Mouse (Mus musculus): ENCODE measurements around the gene Apc2. TPM values are rescaled to one million over a fixed set of nuclear protein-coding genes. Genes with fewer than 3 reads are reported as not detected.

Apc2 gene
- total and polyA plus RNA-seq, 2 experiments: 0.09 to 0.20 TPM

- peaks cover 20% of the 10 kb centered on the region for H3K4me1 ChIP-seq (ENCODE audit: control insufficient read depth, insufficient read depth, low read length)
- peaks cover 4% of the 10 kb centered on the region; the same call in 1 of the 2 replicates for H3K79me2 ChIP-seq (ENCODE audit: control insufficient read depth, insufficient read depth, low read length)
- H3K27ac ChIP-seq (replicated peaks; ENCODE audit: insufficient read depth, low read depth, low read length): peak overlapping the region; percentile 81
- H3K4me3 ChIP-seq (ENCODE audit: insufficient read depth, low read depth, low read length): no peak overlapping the region
- TF ChIP-seq POLR2A (IDR thresholded peaks at IDR 0.05; ENCODE audit: extremely low read depth, insufficient read depth, low read length) (no peak), CTCF (IDR thresholded peaks at IDR 0.05; ENCODE audit: low read depth, low read length) (no peak)
- peaks cover 41% of the 10 kb centered on the region for H3K36me3 ChIP-seq (ENCODE audit: control insufficient read depth, insufficient read depth, low read length)
- H3K9ac ChIP-seq (ENCODE audit: low read depth, low read length): no peak overlapping the region; the same call in 1 of the 2 replicates
- H3K27me3 ChIP-seq (ENCODE audit: control insufficient read depth, insufficient read depth, low read length): no peaks in the 10 kb centered on the region
- no peak for DNase-seq (ENCODE audit: extremely low read depth, low read depth, low spot score)
- 62% methylated on average over 20 of the region's 20 CpGs for WGBS
Measured at GRCm38 (mm10) chr10:80282481-80283441, 13.0 kb upstream of the Apc2 start.

DNA sequence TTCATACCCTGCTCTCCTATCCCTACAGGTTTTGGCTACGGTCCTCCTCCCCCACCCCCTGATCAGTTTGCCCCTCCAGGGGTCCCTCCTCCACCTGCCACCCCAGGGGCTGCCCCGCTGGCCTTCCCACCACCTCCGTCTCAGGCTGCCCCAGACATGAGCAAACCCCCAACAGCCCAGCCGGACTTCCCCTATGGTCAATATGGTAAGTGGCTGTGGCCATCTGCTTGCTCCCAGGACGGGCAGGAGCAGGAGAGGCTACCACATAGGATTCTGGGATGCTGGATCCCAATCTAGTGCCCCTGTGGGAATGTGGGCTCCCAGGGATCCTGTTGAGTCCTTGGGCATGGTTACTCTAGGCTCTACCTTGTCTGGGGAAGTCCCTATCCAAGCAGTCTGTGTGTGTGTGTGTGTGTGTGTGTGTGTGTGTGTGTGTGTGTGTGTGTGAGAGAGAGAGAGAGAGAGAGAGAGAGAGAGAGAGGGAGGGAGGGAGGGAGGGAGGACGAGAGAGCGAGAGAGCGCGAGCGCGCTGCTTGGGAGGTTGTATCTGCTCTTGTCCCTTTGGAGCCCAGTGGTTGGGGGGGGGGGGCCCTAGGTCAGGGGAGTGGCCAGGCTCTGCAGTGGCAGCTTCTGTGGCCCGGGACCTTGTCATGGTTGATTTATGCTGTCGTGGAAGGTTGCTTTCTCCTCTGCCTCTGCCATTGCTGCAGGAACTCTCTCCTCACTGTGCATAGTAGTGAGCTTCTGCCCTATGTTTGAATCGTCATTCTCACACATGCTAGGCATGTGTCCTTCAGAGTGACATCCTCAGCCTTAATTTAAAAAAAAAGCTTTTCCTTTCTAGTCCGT lies 10.3 kb upstream of the Apc2 start:
- Histone ChIP-seq H3K4me3 (ENCODE audit: insufficient read depth, low read depth, low read length) (no peak overlapping the region), H3K27me3 (ENCODE audit: control insufficient read depth, insufficient read depth, low read length) (no peaks in the 10 kb centered on the region), H3K27ac (replicated peaks; ENCODE audit: insufficient read depth, low read depth, low read length) (no peak overlapping the region), H3K79me2 (ENCODE audit: control insufficient read depth, insufficient read depth, low read length) (peaks cover 4% of the 10 kb centered on the region; the same call in 1 of the 2 replicates), H3K36me3 (ENCODE audit: control insufficient read depth, insufficient read depth, low read length) (peaks cover 34% of the 10 kb centered on the region), H3K4me1 (ENCODE audit: control insufficient read depth, insufficient read depth, low read length) (peaks cover 14% of the 10 kb centered on the region), H3K9ac (ENCODE audit: low read depth, low read length) (no peak overlapping the region)
- TF ChIP-seq CTCF (IDR thresholded peaks at IDR 0.05; ENCODE audit: low read depth, low read length) (no peak), POLR2A (IDR thresholded peaks at IDR 0.05; ENCODE audit: extremely low read depth, insufficient read depth, low read length) (no peak)
- 82% methylated on average over 10 of the region's 15 CpGs for WGBS
- DNase-seq (ENCODE audit: extremely low read depth, low read depth, low spot score): no peak

DNA sequence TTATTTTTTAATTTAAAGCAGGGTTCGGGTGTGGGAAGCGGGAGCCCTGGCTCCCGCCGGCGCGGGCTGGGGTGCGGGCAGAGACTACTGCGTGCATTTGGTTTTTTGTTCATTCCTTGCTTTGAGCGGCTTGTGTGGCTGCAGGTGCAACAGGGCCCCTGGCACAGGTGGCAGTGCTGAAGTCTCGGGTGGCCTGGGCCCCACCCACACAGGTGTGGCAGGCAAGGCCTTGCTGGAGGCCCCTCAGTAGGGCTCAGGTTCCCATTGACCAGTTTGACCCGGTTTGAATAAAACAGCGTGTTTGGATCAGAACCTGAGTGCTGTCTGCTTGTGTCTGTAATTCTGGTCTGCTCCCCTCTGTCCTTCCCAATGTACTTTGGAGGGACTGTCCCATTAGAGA lies 7.7 kb upstream of the Apc2 start:
- Histone ChIP-seq H3K36me3 (ENCODE audit: control insufficient read depth, insufficient read depth, low read length) (peaks cover 32% of the 10 kb centered on the region), H3K4me1 (ENCODE audit: control insufficient read depth, insufficient read depth, low read length) (peaks cover 1% of the 10 kb centered on the region), H3K4me3 (ENCODE audit: insufficient read depth, low read depth, low read length) (no peak overlapping the region), H3K79me2 (ENCODE audit: control insufficient read depth, insufficient read depth, low read length) (peaks cover 6% of the 10 kb centered on the region; the same call in 1 of the 2 replicates), H3K27me3 (ENCODE audit: control insufficient read depth, insufficient read depth, low read length) (no peaks in the 10 kb centered on the region), H3K27ac (replicated peaks; ENCODE audit: insufficient read depth, low read depth, low read length) (no peak overlapping the region), H3K9ac (ENCODE audit: low read depth, low read length) (no peak overlapping the region)
- 94% methylated on average over 12 of the region's 12 CpGs for WGBS
- TF ChIP-seq CTCF (IDR thresholded peaks at IDR 0.05; ENCODE audit: low read depth, low read length) (no peak), POLR2A (IDR thresholded peaks at IDR 0.05; ENCODE audit: extremely low read depth, insufficient read depth, low read length) (no peak)
- DNase-seq (ENCODE audit: extremely low read depth, low read depth, low spot score): no peak

DNA sequence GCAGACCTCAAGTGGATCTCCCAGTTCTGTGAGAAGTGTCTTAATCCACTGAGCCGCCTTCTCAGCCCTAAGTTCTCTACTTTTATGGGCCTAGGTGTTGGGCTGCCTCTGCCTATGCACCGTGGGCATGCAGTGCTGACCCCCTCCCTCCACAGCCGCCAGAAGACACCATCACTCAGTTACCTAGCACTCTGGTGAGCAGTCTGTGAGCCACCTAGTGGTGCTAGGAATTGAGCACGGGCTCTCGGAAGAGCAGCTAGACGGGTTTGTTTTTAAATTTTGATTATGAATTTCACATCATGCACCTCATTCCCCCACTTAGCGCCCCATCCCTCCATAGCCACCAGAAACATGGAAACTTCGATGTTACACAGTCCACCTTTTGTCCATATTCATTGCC lies 7.1 kb upstream of the Apc2 start:
- H3K27me3 ChIP-seq (ENCODE audit: control insufficient read depth, insufficient read depth, low read length): no peaks in the 10 kb centered on the region
- H3K4me1 ChIP-seq (ENCODE audit: control insufficient read depth, insufficient read depth, low read length): peaks cover 4% of the 10 kb centered on the region; the same call in 1 of the 2 replicates
- no peak for DNase-seq (ENCODE audit: extremely low read depth, low read depth, low spot score)
- WGBS: 82% methylated on average over 8 of the region's 8 CpGs
- H3K27ac ChIP-seq (replicated peaks; ENCODE audit: insufficient read depth, low read depth, low read length): no peak overlapping the region
- H3K79me2 ChIP-seq (ENCODE audit: control insufficient read depth, insufficient read depth, low read length): peaks cover 6% of the 10 kb centered on the region; the same call in 1 of the 2 replicates
- no peak overlapping the region for H3K4me3 ChIP-seq (ENCODE audit: insufficient read depth, low read depth, low read length)
- peaks cover 28% of the 10 kb centered on the region for H3K36me3 ChIP-seq (ENCODE audit: control insufficient read depth, insufficient read depth, low read length)
- no peak overlapping the region for H3K9ac ChIP-seq (ENCODE audit: low read depth, low read length)
- peak; percentile 35; the same call in 1 of the 2 replicates for TF ChIP-seq CTCF (IDR thresholded peaks at IDR 0.05; ENCODE audit: low read depth, low read length)
- no peak for TF ChIP-seq POLR2A (IDR thresholded peaks at IDR 0.05; ENCODE audit: extremely low read depth, insufficient read depth, low read length)

DNA sequence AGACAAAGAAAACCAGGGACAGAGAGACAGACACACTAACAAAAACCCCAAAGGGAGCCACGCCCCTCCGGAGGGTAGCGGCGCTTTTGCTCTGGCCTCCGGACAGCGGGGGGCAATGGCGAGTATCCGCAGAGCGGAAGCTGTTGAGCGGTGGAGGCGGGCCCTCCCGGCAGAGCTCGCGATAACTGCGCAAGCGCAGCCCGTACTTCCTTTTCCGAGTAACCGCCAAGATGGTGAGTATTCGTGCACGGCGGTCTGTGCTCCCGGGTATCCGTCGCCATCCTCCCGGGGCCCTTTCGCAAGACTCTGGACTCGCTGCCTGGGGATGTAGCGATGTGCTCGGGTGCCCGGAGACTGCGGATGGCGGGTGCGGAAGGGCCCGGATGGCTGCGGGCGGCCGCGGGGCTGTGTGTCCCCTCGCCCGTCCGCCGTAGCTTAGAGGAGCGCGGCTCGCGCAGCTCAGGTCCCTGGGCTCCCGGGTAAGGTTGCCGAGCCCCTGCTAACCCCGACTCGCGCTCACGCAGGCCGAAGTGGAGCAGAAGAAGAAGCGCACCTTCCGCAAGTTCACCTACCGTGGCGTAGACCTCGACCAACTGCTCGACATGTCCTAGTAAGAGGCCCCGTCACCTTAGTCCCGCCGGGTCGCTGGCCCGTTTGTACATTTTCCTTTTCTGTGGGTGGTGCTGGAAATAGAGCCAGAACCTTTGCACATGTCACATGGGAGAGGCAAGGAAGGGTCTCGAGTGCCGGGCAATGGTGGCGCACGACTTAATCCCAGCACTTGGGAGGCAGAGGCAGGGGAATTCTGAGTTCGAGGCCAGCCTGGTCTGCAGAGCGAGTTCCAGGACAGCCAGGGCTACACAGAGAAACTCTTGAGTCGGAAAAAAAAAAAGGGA lies 3.3 kb upstream of the Apc2 start, which contains the start of gene Rps15:
Gene Rps15 (plus strand): TSS at position 203 of the 896 bp plus-strand sequence.
- TF ChIP-seq POLR2A (IDR thresholded peaks at IDR 0.05; ENCODE audit: extremely low read depth, insufficient read depth, low read length) (peak; percentile 96), CTCF (IDR thresholded peaks at IDR 0.05; ENCODE audit: low read depth, low read length) (peak; percentile 79)
- Histone ChIP-seq H3K27me3 (ENCODE audit: control insufficient read depth, insufficient read depth, low read length) (no peaks in the 10 kb centered on the region), H3K36me3 (ENCODE audit: control insufficient read depth, insufficient read depth, low read length) (peaks cover 12% of the 10 kb centered on the region), H3K4me1 (ENCODE audit: control insufficient read depth, insufficient read depth, low read length) (peaks cover 4% of the 10 kb centered on the region; the same call in 1 of the 2 replicates), H3K4me3 (ENCODE audit: insufficient read depth, low read depth, low read length) (peak within 1 kb of the TSS; percentile 95), H3K9ac (ENCODE audit: low read depth, low read length) (peak within 1 kb of the TSS; percentile 95), H3K79me2 (ENCODE audit: control insufficient read depth, insufficient read depth, low read length) (peaks cover 6% of the 10 kb centered on the region; the same call in 1 of the 2 replicates), H3K27ac (replicated peaks; ENCODE audit: insufficient read depth, low read depth, low read length) (peak within 1 kb of the TSS; percentile 61)
- under 1% methylated on average over 72 of the region's 72 CpGs for WGBS
- peak; percentile 80 for DNase-seq (ENCODE audit: extremely low read depth, low read depth, low spot score)
